Mouse (Mus musculus) kidney, adult 11 months (tissue): ENCODE data around the gene 4930404N11Rik.

Experiments used
- DNase-seq: peaks from one replicate; pipeline ENCODE4 v3.0.0; 2022

Gene 4930404N11Rik

DNA sequence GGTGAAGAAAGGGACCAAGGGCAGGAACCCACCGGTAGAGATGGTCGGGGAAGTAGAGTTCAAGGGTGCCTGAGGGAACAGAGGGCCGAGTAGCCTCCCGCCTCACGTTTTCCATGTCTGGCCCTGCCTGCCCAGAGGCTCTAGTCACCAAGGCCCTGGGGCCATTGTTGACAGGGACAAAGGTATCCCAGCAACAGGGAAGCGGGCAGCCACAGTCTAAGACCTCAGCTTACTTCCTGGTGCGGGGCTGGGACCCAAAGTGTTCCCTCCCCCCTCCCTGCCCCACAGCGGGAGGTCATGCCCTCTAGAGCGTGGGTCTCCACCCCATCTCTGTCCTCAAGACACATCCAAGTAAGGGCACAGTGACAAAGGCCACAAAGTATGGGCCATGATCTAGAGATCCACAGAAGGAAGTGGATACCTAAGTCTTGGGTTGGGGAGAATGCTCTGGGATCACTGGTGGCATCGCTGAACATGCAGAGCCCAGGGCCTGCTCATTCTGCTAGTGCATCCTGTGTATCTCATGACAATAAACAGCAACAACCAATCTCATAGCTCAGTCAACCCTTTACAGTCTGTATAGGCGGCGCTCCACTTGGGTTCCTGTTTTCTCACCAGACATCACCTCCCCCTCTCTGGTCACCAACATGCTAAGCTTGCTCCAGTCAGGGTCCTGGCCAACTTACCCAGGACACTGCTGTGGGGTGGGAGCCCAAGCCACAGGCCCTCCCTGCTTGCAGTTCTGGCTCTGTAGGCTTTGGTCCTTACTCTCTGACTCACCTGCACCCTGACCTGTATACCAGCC, at the start of gene 4930404N11Rik:
Gene 4930404N11Rik (minus strand): TSS at position 145 of the 805 bp plus-strand sequence.
- no peak for DNase-seq

DNA sequence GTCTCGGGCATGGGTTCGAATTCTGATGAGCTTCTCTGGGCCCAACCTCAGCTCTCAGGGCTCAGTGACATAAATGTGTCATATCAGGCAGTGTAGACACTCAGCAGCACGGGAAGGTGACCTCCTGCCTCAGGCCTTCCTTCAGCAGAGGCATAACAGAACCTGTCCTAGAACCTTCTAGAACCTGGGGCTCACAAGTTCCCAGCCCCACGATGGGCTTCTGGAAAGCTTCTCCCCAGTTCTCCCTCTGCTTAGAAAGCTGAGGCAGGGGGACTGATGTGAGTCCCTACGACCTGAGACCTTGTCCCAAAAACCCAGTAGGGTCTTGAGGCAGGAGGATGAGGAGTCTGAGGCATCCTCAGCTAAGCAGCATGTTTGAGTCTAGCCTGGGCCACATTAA, 49.5 kb upstream of the 4930404N11Rik start:
- no peak for DNase-seq

DNA sequence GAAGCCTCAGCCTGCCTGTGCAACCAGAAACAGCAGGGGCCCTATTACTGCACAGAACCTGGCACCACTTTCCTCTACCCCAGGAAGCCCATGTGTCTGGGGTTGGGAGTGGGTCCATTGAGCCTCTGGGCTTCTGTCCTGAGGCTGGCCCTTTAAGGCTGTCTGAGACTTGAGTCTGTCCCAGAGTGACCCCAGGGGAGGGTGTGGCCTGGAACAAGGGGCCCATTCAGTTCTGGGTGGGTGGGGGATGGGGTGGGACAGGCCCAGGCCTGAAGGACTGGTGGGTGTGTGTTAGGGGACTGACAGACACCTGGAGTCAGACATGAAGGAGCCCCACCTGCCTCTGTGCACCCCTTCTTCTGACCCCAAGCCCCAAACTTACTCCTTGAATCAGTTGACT, 49.1 kb upstream of the 4930404N11Rik start:
- peak; percentile 71 for DNase-seq

DNA sequence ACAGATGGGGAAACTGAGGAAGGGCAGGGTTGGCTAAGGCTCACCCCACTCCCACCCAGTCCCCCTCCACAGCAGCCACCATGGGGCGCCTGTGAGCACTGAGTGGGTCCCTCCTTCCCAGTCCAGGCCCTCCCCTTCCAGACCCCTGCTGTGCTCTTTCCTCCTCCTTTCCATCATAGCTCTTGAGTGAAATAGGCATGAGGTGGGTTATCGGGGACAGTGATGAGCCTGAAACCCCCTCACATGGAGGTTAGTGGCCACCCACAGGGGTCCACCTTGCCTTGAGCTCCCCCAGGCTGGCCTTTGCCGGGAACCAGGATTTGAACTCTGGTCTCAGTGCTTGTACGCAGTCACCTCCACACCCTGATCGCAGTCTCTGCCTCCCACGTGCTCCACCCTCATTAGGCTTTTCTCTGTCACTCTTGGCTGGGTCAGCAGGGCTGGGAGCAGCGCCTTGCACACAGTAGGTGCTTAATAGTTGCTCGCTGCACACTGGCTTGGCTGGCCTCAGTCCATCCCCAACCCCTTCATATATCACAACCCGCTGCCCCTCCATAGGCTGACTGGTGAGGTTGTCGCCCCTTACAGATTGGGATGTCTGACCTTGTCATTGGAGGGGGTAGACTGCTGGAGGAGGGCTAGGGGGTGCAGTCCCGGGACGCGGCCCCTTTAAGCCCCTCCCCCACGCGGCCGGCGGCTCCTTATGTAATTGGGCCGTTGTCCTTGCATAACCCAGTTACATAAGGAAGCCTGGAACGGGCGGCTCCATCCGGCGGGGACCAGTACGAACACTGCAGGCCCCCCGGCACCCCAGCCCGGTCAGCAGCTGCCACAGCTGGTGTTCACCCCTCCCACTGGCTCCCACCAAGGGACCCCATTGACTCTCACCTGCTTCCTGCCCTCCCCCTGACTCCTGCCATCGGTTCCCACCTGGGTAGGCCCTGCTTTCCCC, 48.0 kb upstream of the 4930404N11Rik start:
- peak; percentile 92 for DNase-seq

DNA sequence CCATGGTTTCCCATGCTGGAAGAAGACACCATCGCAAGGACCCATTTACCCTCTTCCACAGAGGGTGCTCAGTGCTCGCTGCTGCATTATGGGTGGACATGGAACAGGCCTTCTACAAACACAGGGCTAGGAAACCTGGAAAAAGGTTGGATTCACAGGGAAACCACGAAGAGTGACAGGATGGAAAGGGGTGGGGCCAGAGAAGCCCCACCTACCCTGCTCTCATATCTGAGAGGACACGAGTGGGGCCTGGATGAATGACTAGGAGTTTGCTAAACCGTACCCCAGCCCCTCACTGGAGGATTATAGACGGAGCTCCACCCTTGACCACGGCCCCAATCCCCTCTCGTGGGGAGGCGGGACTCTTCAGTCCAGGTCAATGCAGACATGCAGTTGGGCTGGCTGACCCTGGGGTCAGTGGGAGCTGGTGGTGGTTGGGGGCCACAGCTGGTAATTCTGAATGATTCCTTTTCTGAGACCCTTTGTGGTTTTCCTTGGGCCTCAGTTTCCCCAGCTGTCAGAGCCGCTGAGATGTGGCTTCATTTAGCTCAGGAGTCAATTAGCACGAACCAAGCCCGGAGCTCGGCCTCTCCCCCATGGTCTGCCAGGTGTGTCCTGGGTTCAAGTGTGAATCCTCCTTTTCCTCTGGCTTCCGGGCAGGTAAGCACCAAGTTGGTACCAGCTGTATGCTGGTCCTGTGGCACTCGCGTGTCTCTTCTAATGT, 47.1 kb upstream of the 4930404N11Rik start:
- DNase-seq, result peak; percentile 51

DNA sequence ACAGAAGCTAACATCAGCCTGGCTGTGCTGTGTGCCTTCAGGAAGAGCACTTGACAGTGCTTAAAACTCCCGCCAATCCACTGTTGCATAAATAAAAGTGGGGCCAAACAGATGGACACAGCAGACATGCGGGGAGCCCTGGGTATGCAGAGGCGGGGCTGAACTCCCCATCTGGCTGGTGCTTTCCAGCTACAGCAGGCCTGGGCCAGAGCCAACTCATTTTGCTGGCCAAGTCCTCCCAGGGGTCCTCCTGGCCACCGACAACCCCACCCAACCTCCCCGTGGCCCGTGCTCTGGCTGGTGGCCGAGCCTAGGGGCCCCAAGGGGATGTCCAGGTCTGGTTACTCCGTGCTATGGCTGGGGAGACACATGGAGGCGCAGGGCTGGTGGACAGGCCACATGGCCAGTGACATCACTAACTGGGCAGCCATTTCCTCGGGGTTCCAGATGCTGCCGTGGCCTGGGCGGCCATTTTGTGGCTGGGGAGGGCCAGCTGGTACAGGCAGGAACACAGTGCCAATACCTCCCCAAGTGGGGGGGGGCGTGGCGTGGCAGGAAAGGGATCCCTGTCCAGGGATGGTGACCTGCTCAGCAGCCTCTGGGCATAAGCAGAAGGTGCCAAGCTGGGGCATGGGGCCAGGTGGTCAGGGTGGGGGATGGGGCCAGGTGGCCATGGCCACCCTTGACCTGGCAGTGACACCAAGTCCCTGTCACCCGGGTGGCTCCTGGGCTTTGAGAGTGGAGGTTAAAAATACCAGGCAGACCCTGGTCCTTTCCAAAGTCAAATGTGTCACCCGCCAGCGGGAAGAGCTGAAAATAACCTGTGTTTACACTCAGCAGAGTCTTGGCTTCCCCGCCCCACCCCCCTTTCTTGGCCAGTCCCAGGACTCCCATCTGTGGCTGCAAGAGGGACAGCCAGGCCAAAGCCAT, 46.1 kb upstream of the 4930404N11Rik start:
- peak; percentile 93 for DNase-seq

DNA sequence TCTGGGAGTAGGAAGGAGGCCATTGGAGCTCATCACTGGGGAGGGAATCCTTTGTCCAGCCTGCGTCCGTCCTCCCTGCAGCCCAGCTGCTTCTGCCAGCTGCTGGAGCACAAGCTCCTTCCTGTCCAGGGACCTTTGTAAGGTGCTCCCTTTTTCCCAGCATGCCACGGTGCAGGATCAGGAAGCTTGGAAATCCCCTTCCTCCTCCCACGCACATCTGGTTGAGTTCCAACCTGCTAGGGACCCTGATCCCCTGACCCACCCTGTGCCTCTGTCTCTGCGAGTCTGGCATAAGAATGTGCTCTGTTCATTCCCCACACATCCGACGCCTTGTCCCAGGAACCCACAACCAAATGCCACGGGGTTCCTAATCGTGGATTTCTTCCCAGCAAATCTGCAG, 45.4 kb upstream of the 4930404N11Rik start:
- no peak for DNase-seq

DNA sequence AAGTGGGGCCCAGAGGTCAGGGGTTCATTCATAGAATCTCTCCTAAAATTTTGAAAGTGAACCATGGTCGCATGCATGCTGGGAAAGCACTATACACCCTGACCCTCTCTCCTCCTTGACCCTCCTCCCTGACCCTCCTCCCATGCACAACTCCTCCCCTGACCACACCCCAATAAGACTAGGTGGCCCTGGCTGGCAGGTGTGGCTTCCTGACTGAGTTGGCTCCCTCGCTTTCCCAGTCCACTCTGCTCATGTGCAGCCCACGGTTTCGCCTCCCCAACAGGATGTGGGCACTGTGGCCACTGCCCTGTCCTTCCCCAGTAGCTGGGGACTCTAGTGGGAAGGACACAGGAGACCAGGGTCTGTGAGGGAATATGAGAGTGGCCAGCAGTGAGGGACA, 44.7 kb upstream of the 4930404N11Rik start:
- no peak for DNase-seq

DNA sequence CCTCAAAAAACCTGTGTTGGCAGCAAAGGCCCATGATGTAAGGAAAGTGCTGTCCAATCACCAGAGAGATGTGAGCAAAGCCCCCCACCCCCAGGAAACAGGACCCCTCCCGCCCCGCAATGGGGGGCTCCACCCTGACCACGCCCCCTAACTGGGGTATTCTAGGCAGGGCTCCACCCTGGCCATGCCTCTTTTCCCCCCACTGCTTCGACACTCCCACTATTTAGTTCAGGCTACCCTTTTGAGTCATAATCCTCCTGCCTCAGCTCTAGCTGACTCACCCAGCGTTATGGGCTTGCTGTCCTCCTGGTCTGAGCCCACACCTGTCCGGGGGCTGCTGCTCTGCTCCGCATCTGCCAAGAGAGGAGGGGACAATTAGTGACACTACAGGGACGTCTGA, 43.7 kb upstream of the 4930404N11Rik start:
- DNase-seq, result no peak

DNA sequence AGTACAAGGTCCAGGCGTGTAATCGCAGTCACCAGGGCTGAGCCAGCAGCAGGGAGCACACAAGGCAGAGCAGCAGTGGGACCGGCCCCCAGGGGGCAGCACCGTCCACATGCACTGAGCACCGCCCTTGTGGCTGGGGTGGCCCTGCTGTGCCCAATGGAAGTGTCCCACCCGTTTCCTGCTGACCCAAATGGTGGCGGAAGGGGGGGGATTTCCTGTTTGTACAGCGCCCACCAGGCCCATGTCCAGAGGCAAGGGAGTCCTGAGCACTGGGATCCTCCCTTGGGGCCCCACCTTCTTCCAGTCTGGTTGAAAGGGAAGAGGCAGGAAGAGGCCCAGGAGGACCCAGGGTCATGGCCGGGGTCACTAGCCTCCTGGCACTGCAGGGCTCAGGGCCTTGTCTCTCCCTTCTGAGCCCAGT, 43.3 kb upstream of the 4930404N11Rik start:
- DNase-seq, result peak; percentile 90

DNA sequence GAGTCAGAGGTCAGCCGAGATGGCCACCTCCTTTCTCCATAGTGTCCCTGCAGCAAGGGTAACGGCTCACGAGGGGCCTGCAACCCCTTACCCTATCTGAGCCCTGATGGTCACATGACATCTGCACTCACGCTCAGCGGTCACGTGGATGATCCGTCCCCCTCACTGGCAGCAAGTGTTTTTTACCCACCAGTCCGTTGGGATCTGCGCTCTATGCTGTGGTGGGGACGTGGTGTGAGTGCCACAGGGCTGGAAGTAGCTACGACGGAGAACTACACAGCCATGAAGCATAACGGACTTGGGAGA, 42.8 kb upstream of the 4930404N11Rik start:
- no peak for DNase-seq

DNA sequence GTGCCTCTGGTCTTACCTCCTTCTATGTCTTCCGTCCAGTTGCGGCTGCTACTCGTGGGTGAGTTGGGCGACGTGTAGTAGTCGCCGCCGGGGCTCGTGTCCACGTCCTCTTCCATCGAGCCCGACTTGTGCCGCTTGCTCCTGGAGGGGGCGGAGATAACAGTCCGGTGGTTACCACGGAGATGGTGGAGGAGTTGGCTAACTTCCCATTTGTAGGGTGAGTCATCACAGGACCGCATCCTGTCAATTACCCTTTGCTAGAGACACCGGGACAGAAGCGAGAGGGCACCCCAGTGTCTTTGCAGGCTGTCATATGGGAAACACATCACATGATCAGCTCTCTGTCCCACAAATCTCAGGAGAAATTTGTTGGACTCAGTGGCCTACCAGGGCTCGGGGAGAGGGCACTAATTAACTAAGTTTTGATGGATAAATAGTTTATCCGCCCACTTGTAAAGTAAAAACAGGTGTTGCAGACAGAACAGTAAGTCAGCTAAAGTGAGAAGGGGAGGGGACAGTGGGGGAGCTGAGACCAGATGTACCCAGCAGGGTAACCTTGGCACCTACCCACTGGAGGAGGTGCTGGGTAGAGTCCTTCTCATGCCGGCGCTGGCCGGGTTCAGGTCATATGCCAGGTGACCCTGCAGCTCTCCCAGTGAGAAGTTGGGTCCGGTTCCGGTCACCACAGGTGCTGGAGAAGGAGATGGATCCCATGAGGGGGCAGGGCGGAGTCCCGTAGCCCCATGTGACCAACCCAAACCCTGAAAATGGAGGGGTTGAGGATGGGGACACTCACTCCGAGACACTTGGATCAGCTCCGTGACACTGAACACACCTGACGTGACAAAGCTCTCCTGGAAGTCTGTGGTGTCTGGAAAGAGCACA, 42.2 kb upstream of the 4930404N11Rik start:
- peak; percentile 94 for DNase-seq

DNA sequence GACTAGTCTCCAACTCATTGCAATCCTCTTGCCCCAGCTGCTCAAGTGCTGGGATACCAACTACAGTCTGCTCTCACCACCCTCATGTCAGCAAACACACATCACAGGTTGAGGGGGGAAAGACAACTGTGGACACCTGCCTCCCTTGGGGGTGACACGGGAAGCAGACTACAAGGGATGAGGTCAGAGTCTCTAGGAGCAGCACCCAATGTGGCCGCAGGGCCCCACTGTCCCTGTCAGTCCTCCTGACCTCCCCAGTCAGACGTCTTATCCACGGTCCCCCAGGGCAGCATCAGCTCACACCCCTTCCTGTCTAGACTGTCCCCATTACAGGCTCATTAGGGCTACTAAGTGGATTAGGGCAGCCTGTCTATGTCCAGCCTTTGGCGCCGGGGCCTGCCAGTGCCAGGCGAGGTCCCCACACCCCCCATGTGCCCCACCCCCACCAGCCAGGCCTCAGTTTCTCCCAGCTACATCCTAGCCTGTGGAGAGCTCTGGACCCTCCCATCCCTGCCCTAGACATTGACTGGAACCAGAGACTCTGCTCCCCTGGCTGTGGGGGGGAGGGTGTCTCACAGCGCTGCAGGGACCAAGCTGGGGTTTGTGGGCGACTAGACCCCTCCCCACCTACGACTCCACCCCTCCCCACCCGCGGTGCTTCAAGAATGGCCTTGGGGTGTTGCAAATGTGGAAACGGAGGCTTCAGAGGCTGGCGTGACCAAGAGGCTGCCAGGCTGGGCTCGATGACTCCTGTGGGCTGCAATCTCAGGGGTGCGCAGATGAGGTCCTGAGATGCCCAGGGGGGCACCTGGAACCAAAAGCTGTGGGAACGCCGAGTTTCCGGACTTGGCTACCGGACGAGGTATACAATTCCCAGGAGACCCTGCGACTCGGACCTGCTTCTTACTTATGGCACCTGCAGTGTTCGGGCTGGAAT, 41.2 kb upstream of the 4930404N11Rik start:
- DNase-seq, result no peak

DNA sequence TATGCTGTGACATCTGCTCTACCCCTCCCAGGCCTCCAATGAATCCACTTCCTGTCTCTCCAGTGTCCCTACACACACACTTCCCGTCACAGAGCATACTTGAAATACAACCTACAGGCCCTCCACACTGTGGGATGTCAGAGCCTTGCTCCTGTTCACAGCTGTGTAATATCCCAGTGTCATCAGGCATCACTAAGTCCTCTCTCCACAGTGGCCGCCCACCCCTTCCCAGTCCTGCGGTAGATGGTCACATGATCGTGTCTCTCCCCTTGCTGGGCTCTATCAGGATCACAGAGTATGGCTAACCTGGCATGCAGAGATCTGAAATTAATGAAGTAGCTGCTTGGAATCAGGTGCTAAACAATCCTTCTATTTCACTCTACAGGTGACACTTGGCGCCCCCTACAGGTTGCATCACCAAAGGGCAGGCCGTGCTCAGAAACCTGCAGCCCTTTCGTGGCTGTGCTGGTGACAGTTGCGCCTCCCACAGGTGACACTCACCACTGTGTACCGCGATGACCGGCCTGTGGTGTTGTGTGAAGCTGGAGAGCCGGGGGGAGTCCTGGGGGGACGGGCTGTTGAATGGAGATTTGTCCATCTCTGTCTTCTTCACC, 40.1 kb upstream of the 4930404N11Rik start:
- DNase-seq, result peak; percentile 70

DNA sequence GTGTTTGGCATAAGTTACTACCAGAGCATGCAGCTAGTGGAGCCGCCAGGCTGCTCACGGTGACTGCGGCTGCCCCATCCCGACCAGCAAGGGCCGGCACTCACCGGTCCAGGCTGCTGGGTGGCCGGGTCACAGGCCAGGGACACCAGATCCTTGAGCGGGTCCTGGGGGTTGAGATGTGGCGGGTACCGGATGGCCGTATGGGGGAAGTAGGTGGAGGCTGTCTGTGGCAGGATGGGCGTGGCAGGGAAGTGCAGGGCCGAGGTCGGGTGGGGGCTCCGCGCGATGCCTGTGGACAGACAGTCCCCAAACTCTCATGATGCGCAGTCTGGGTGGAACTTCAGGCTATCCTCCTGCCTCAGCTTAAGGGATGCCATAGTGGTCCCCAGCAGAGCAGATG, 39.1 kb upstream of the 4930404N11Rik start:
- no peak for DNase-seq

DNA sequence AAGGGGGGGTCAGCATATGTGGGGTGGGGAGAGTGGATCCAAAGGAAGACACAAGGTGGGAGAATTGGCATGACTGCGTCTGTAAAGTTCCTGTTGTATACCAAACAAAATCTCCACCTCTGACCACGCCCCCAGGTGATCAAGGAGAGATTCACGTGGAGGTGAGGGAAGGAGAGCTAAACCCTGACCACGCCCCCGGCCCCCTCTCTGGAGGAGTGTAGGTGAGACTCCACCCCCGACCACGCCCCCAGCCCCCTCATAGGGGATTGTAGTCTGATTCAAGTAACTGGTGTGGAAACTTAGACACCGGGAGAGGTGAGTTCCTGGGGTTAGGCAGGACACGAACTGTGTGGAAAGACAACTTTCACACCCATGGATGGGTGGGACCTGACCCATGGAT, 38.5 kb upstream of the 4930404N11Rik start:
- DNase-seq, result no peak

DNA sequence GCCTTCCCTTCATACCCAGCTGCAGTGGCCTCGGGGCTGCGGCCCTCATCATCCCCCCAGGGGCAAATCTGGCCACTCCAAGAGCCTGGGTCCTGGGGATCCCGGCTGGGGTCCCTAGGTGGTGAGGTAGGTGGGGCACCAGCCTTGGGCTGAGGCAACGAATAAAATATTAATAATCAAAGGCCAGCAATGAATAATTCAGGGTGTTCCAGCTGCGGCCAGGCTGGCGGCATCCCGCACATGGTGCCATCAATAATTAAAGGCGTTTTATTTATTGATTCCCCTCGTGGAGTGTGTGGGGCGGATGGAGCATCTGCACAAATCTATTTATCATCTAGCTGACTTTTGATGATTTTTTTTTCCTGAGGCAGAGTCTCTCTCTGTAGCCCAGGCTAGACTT, 37.9 kb upstream of the 4930404N11Rik start:
- DNase-seq, result no peak

DNA sequence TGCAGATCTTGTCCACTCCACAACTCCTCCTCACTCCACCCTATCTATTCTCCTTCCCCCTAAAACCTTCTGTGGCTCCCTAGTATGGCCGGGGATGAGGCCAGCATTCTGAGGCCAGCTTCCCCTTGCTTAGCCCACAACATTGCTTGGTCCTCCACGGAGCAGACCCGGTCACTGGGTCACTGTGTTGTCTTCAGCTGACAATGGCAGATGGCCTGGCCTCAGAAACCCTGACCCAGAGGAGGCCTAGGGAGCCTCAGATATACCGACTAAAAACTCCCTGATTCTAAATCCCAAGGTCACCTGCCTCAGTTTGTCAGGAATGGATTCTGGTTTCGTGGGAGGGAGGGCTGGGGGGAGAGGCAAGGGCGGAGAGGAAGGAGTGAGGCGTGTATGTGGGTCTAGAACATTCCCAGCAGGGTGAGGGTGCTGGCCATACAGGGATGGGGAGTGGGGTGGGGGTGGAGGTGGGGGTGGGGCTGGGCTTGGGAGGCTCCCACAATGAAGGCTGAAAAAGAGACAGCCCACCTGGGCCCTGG, 36.7 kb upstream of the 4930404N11Rik start:
- no peak for DNase-seq
